Mouse (Mus musculus) MEL (cell line): ENCODE results near the gene Rbm15. TPM values are rescaled to one million over a fixed set of nuclear protein-coding genes. Genes with fewer than 3 reads are reported as not detected.

Source experiments
- DNase-seq: peaks from one replicate; pipeline ENCODE4 v3.0.0; 2011; ENCODE audit warnings: low read depth, low spot score
- H3K27ac ChIP-seq: 2 replicates; pipeline ENCODE4 v1.5.1; 2012; ENCODE audit warnings: low read depth, mild to moderate bottlenecking, control low read depth, low read length, moderate library complexity; ENCODE audit not compliant: control insufficient read depth
- H3K27me3 ChIP-seq, 2 experiments: fragments of 150-350 bp in 1 of 2; sonication (generic) in 1 of 2; 2 replicates each; pipeline ENCODE4 v1.6.1; 2012; ENCODE audit warnings: low read length in 2 of 2, mild to moderate bottlenecking in 2 of 2, improper control_type of control experiment in 1 of 2, moderate library complexity in 1 of 2; ENCODE audit not compliant: insufficient read depth in 2 of 2, control insufficient read depth in 1 of 2
- H3K36me3 ChIP-seq, 2 experiments: 2 replicates each; pipeline ENCODE4 v1.6.1; 2012 to 2014; ENCODE audit warnings: low read length in 2 of 2, improper control_type of control experiment in 1 of 2, inconsistent platforms in 1 of 2, mild to moderate bottlenecking in 1 of 2; ENCODE audit not compliant: insufficient read depth in 2 of 2, control insufficient read depth in 1 of 2
- H3K4me1 ChIP-seq, 2 experiments: fragments of 150-350 bp in 1 of 2; sonication (generic) in 1 of 2; 2 replicates each; pipeline ENCODE4 v1.6.1; 2012; ENCODE audit warnings: low read length in 2 of 2, improper control_type of control experiment in 1 of 2, mild to moderate bottlenecking in 1 of 2; ENCODE audit not compliant: insufficient read depth in 2 of 2, control insufficient read depth in 1 of 2
- H3K4me3 ChIP-seq, 2 experiments: fragments of 150-350 bp in 1 of 2; sonication (generic) in 1 of 2; 2 replicates each; pipeline ENCODE4 v1.5.1; 2012; ENCODE audit warnings: low read depth in 2 of 2, low read length in 2 of 2, mild to moderate bottlenecking in 2 of 2, moderate library complexity in 2 of 2, control low read depth in 1 of 2, improper control_type of control experiment in 1 of 2; ENCODE audit not compliant: control insufficient read depth in 1 of 2, insufficient read depth in 1 of 2
- H3K79me2 ChIP-seq: 2 replicates; pipeline ENCODE4 v1.6.1; 2012; ENCODE audit warnings: mild to moderate bottlenecking, low read length, moderate library complexity; ENCODE audit not compliant: control insufficient read depth, poor library complexity, insufficient read depth
- H3K9ac ChIP-seq: 2 replicates; pipeline ENCODE4 v1.6.1; 2012; ENCODE audit warnings: low read depth, mild to moderate bottlenecking, control low read depth, low read length, moderate library complexity; ENCODE audit not compliant: control insufficient read depth, poor library complexity, severe bottlenecking
- H3K9me3 ChIP-seq: fragments of 150-350 bp; sonication (generic); replicated peaks from 2 replicates; pipeline ENCODE4 v1.6.1; 2012; ENCODE audit warnings: mild to moderate bottlenecking, low read length, improper control_type of control experiment, moderate library complexity; ENCODE audit not compliant: insufficient read depth
- CHD1 ChIP-seq: IDR thresholded peaks from 2 replicates; pipeline ENCODE4 v1.6.1; 2012; ENCODE audit warnings: low read depth, mild to moderate bottlenecking, inconsistent platforms, low read length, improper control_type of control experiment
- CHD2 ChIP-seq: IDR thresholded peaks from 2 replicates; pipeline ENCODE4 v1.6.1; 2011; ENCODE audit warnings: low read length, improper control_type of control experiment
- EP300 ChIP-seq, 2 experiments: IDR thresholded peaks; 2 replicates each; pipeline ENCODE4 v1.6.1; 2011; ENCODE audit warnings: improper control_type of control experiment in 2 of 2, low read length in 2 of 2, low read depth in 1 of 2, mild to moderate bottlenecking in 1 of 2
- ETS1 ChIP-seq: IDR thresholded peaks from 2 replicates; pipeline ENCODE4 v1.6.1; 2012; ENCODE audit warnings: low read depth, mild to moderate bottlenecking, inconsistent platforms, low read length, improper control_type of control experiment, moderate library complexity
- GABPA ChIP-seq: IDR thresholded peaks from 2 replicates; pipeline ENCODE4 v1.6.1; 2012; ENCODE audit warnings: low read depth, mild to moderate bottlenecking, inconsistent platforms, low read length, improper control_type of control experiment, moderate library complexity
- GATA1 ChIP-seq: IDR thresholded peaks from 2 replicates; pipeline ENCODE4 v1.6.1; 2011; ENCODE audit warnings: low read depth, low read length, improper control_type of control experiment
- HCFC1 ChIP-seq: IDR thresholded peaks from 2 replicates; pipeline ENCODE4 v1.6.1; 2012; ENCODE audit warnings: low read depth, mild to moderate bottlenecking, inconsistent platforms, low read length, improper control_type of control experiment, moderate library complexity
- MAX ChIP-seq: IDR thresholded peaks from 2 replicates; pipeline ENCODE4 v1.6.1; 2011; ENCODE audit warnings: low read length, improper control_type of control experiment
- MEF2A ChIP-seq: IDR thresholded peaks from 2 replicates; pipeline ENCODE4 v1.6.1; 2014; ENCODE audit warnings: low read depth, mild to moderate bottlenecking, inconsistent platforms, low read length, improper control_type of control experiment; ENCODE audit not compliant: poor library complexity, insufficient replicate concordance, severe bottlenecking; ENCODE audit errors: extremely low read depth
- MXI1 ChIP-seq: IDR thresholded peaks from 2 replicates; pipeline ENCODE4 v1.6.1; 2011; ENCODE audit warnings: mild to moderate bottlenecking, low read depth, low read length, improper control_type of control experiment
- MYB ChIP-seq: IDR thresholded peaks from 2 replicates; pipeline ENCODE4 v1.6.1; 2011; ENCODE audit warnings: mild to moderate bottlenecking, low read depth, low read length, improper control_type of control experiment
- NELFE ChIP-seq: IDR thresholded peaks from 2 replicates; pipeline ENCODE4 v1.6.1; 2011; ENCODE audit warnings: low read depth, low read length, improper control_type of control experiment
- RCOR1 ChIP-seq: IDR thresholded peaks from 2 replicates; pipeline ENCODE4 v1.6.1; 2012; ENCODE audit warnings: low read depth, mild to moderate bottlenecking, inconsistent platforms, low read length, improper control_type of control experiment
- SIN3A ChIP-seq: IDR thresholded peaks from 2 replicates; pipeline ENCODE4 v1.6.1; 2012; ENCODE audit warnings: low read length, improper control_type of control experiment, inconsistent platforms
- TAL1 ChIP-seq: IDR thresholded peaks from 2 replicates; pipeline ENCODE4 v1.6.1; 2012; ENCODE audit warnings: mild to moderate bottlenecking, inconsistent platforms, low read length, moderate library complexity, mixed read lengths
- TCF12 ChIP-seq: IDR thresholded peaks from 2 replicates; pipeline ENCODE4 v1.6.1; 2014; ENCODE audit warnings: low read depth, mild to moderate bottlenecking, inconsistent platforms, low read length, improper control_type of control experiment, moderate library complexity
- ZNF384 ChIP-seq: IDR thresholded peaks from 2 replicates; pipeline ENCODE4 v1.6.1; 2012; ENCODE audit warnings: low read depth, mild to moderate bottlenecking, inconsistent platforms, low read length, improper control_type of control experiment
- polyA plus RNA-seq, 2 experiments: library from polyadenylated mRNA; stranded (reverse) in 1 of 2; unstranded in 1 of 2; fragments of >175 nt in 1 of 2; fragments of >200 nt in 1 of 2; gene quantifications; 2 replicates each; pipeline versions ENCODE4 v1.2.1 to v1.2.4; 2012; ENCODE audit warnings: low replicate concordance in 2 of 2, low read depth in 1 of 2; ENCODE audit not compliant: insufficient read length in 2 of 2, insufficient read depth in 1 of 2, missing spikeins in 1 of 2
- total RNA-seq: library from RNA; depleted of rRNA; stranded (reverse); fragments of 300-350 nt; gene quantifications from 2 replicates; pipeline ENCODE4 v1.2.3, GENCODE M21; 2012

Rbm15 gene
- total and polyA plus RNA-seq, 3 experiments, result 18.1 to 29.4 TPM; not detected in 1

DNA sequence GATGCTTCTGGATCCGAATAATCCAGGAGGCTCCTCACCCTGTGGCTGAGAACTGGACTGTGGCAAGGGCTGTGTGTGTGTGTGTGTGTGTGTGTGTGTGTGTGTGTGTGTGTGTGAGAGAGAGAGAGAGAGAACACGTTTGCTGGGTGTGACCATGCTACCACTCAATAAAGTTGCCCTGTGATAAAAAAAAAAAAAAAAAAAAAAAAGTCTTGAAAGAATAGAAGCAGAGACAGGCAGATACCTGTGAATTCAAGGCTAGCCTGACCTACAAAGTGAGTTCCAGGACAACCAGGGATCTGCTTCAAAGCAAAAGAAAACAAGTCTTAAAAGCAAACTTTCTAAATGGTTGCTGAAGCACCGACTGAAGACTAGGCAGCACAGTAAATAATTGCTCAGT, 10.5 kb upstream of the Rbm15 start:
- no peak for DNase-seq
- H3K27ac ChIP-seq, result no peak overlapping the region
- TF ChIP-seq TAL1, result no peak
- peak; percentile 96 for TF ChIP-seq ZNF384
- H3K27me3 ChIP-seq, result no peaks in the 10 kb centered on the region
- peaks cover 0 to 17% of the 10 kb centered on the region in 2 experiments; a peak in 2 of 4 replicates for H3K36me3 ChIP-seq
- no peaks in the 10 kb centered on the region for H3K79me2 ChIP-seq
- no peaks in the 10 kb centered on the region for H3K9me3 ChIP-seq
- H3K9ac ChIP-seq, result no peak overlapping the region
- peaks cover 4 to 13% of the 10 kb centered on the region in 2 experiments; a peak in 3 of 4 replicates for H3K4me1 ChIP-seq
- no peak overlapping the region for H3K4me3 ChIP-seq

DNA sequence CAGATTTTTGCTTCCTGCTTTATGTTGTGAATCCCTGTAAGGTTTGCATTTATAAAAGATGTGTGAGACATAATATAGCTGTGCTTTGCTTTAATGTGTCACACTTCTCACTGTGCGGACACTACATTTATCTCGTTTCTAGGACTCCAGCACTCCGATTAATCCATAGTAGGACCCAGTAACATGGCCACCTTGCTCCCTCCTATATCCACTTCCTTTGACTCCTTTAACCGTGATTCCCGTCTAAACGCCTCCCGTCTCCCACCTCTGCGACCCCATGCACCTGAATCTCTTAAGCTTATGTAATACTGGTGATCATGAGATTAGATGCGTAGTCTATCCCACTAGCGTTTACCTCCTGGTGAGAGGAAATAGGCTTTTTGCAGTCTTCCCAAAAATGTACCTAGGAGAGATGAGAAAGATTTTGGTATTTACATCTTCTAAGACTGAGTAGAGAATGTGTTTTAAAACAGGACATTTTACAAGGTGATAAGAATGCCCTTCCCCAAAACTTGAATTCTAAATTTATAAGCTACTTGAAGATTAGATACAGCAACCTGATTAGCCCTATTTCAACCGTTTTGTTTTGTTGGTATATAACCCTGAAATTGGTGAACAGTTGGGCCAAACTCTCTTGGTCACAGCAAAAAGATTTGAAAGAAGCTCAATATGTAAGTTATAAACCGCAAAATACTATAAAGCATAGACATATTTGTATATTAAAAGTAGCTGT, 895 bp upstream of the Rbm15 start:
- peak overlapping the region; percentile 85 for H3K9ac ChIP-seq
- peak overlapping the region; percentile 95 for H3K27ac ChIP-seq
- peaks cover 33% of the 10 kb centered on the region for H3K79me2 ChIP-seq
- TF ChIP-seq MYB (0 out of 2 replicates have a peak, but pooled peaks have one; percentile 22), EP300 (IDR thresholded peaks at IDR 0.05; ENCODE audit: low read depth in 1 of 2, low read length in 2 of 2) (peak; percentile 69 to 71), TCF12 (peak; percentile 64), MXI1 (peak; percentile 40; the same call in 1 of the 2 replicates), SIN3A (0 out of 2 replicates have a peak, but pooled peaks have one; percentile 18), ETS1 (peak; percentile 33; the same call in 1 of the 2 replicates), GATA1 (peak; percentile 89), CHD2 (no peak), GABPA (no peak), MAX (no peak), MEF2A (peak; percentile 87; the same call in 1 of the 2 replicates), RCOR1 (0 out of 2 replicates have a peak, but pooled peaks have one; percentile 14), CHD1 (peak; percentile 88; the same call in 1 of the 2 replicates), HCFC1 (no peak), NELFE (no peak)
- H3K4me1 ChIP-seq, result no peaks in the 10 kb centered on the region; a peak in 1 of 4 replicates
- no peaks in the 10 kb centered on the region for H3K27me3 ChIP-seq
- no peaks in the 10 kb centered on the region for H3K9me3 ChIP-seq
- H3K4me3 ChIP-seq, result peak overlapping the region; percentile 61 to 71
- H3K36me3 ChIP-seq, result peaks cover 4 to 9% of the 10 kb centered on the region in 2 experiments; a peak in 3 of 4 replicates
- no peak for DNase-seq
